Mouse (Mus musculus) liver, adult (tissue): ENCODE data around the gene Tspan18.
A peak's percentile ranks its signal among the peaks of the same experiment; 100 is the strongest.

Experiments used
- GATA4 ChIP-seq: IDR thresholded peaks from 2 replicates; pipeline ENCODE4 v1.6.1; 2014; ENCODE audit warnings: mild to moderate bottlenecking, low read length; ENCODE audit not compliant: insufficient replicate concordance

Gene Tspan18

GRCm38 (mm10) chr2:93286742-93287141, 47.6 kb downstream of the Tspan18 start:
- TF ChIP-seq GATA4 = no peak

- no peak for TF ChIP-seq GATA4
These were observed 48.0 kb downstream of the Tspan18 start for GRCm38 (mm10) chr2:93286321-93286720.

GRCm38 (mm10) chr2:93285842-93286241, 48.5 kb downstream of the Tspan18 start:
- no peak for TF ChIP-seq GATA4

GRCm38 (mm10) chr2:93284625-93285024, 49.7 kb downstream of the Tspan18 start:
- no peak for TF ChIP-seq GATA4

- no peak for TF ChIP-seq GATA4
These were observed 50.6 kb downstream of the Tspan18 start for GRCm38 (mm10) chr2:93283481-93284293.

- no peak for TF ChIP-seq GATA4
These were observed 51.7 kb downstream of the Tspan18 start for GRCm38 (mm10) chr2:93282636-93283035.

- TF ChIP-seq GATA4 = no peak
These were observed 52.8 kb downstream of the Tspan18 start for GRCm38 (mm10) chr2:93281466-93281865.

- no peak for TF ChIP-seq GATA4
These were observed 54.1 kb downstream of the Tspan18 start for GRCm38 (mm10) chr2:93280117-93280620.

- TF ChIP-seq GATA4 = no peak
These were observed 55.9 kb downstream of the Tspan18 start for GRCm38 (mm10) chr2:93278181-93278975.

- TF ChIP-seq GATA4 = peak; percentile 94; the same call in 1 of the 2 replicates
These were observed 56.8 kb downstream of the Tspan18 start for GRCm38 (mm10) chr2:93277486-93277885.

- TF ChIP-seq GATA4 = no peak
These were observed 58.3 kb downstream of the Tspan18 start for GRCm38 (mm10) chr2:93276026-93276425.

GRCm38 (mm10) chr2:93273916-93274315, 60.4 kb downstream of the Tspan18 start:
- TF ChIP-seq GATA4 = no peak

- no peak for TF ChIP-seq GATA4
These were observed 64.2 kb downstream of the Tspan18 start for GRCm38 (mm10) chr2:93270083-93270482.

GRCm38 (mm10) chr2:93269611-93270010, 64.7 kb downstream of the Tspan18 start:
- no peak for TF ChIP-seq GATA4

GRCm38 (mm10) chr2:93268711-93269270, 65.5 kb downstream of the Tspan18 start:
- TF ChIP-seq GATA4 = no peak
